Comparison of ENCODE assay signal across 23 mouse cellular contexts in genomic region chr5:139367884-139368458, GRCm38 (mm10). TPM values are rescaled to one million over a fixed set of nuclear protein-coding genes. Genes with fewer than 3 reads are reported as not detected.
DNase-seq lines count a peak whose midpoint lies in the region; ATAC-seq and TF ChIP-seq lines count a peak whose summit lies in the region.
"Had no signal": no experiment of that assay in that cellular context is flagged by ENCODE, and none has a peak within 500 bp of the region (broad histone marks: within the 10 kb centered on the region; RNA-seq: fewer than 3 reads in every experiment).

No protein-coding gene starts in this region.

- peak overlapping the region; percentile 39; the same call in 1 of the 2 replicates for H3K27ac ChIP-seq in kidney, postnatal 0 days
- H3K27ac ChIP-seq in bone marrow, adult 2 months (ENCODE audit: control insufficient read depth, insufficient read depth, low read depth, low read length, poor library complexity): peak overlapping the region; percentile 50
- H3K27ac ChIP-seq in macrophage: peak overlapping the region; percentile 98
- H3K27ac ChIP-seq: embryonic facial prominence, embryonic 15.5 days; liver, embryonic 14.5 days had no signal

- 83% methylated on average over 4 of the region's 4 CpGs for WGBS in kidney, postnatal 0 days
- 62% methylated on average over 4 of the region's 4 CpGs for WGBS in bone marrow, adult 2 months
- 95% methylated on average over 4 of the region's 4 CpGs for WGBS in macrophage (ENCODE audit: missing documents)

- no peak overlapping the region for H3K9ac ChIP-seq in kidney, postnatal 0 days (ENCODE audit: low read depth, low read length)
- H3K9ac ChIP-seq: embryonic facial prominence, embryonic 15.5 days; kidney, embryonic 15.5 days; liver, embryonic 14.5 days had no signal

- ATAC-seq in kidney, postnatal 0 days (replicated peaks; ENCODE audit: low FRiP score, low read depth): no peak
- ATAC-seq: hindbrain, embryonic 16.5 days had no signal

- no peak overlapping the region for H3K4me3 ChIP-seq in kidney, postnatal 0 days (replicated peaks; ENCODE audit: low read depth, low read length)
- H3K4me3 ChIP-seq in bone marrow, adult 2 months (replicated peaks; ENCODE audit: control insufficient read depth, low read depth, low read length): no peak overlapping the region
- no peak overlapping the region for H3K4me3 ChIP-seq in macrophage (ENCODE audit: inconsistent target)
- H3K4me3 ChIP-seq: embryonic facial prominence, embryonic 15.5 days; kidney, embryonic 15.5 days had no signal

- H3K27me3 ChIP-seq in kidney, postnatal 0 days (ENCODE audit: insufficient read depth, low read length): no peaks in the 10 kb centered on the region
- H3K27me3 ChIP-seq: embryonic facial prominence, embryonic 15.5 days; kidney, embryonic 15.5 days had no signal

- H3K4me2 ChIP-seq in kidney, postnatal 0 days (ENCODE audit: low read length): no peak overlapping the region
- H3K4me2 ChIP-seq: embryonic facial prominence, embryonic 15.5 days; kidney, embryonic 15.5 days had no signal

- intact Hi-C loops in heart, postnatal 14 days (cut with DNase I): loop anchor here (2.0 kb wide), 1 partner anchor 15 kb away; no protein-coding TSS in a partner anchor

- peaks cover 48% of the 10 kb centered on the region for H3K79me2 ChIP-seq in macrophage (ENCODE audit: inconsistent target)

- no peak for TF ChIP-seq CTCF in kidney, postnatal 0 days (IDR thresholded peaks at IDR 0.05; ENCODE audit: low read depth)
- TF ChIP-seq CTCF in bone marrow, adult 2 months (IDR thresholded peaks at IDR 0.05; ENCODE audit: control insufficient read depth, insufficient read depth, low read length): no peak

- no peaks in the 10 kb centered on the region for H3K9me3 ChIP-seq in kidney, postnatal 0 days (replicated peaks; ENCODE audit: low read length)
- H3K9me3 ChIP-seq: embryonic facial prominence, embryonic 15.5 days; kidney, embryonic 15.5 days had no signal

- no peak for DNase-seq in kidney, postnatal 0 days (ENCODE audit: low spot score)
- DNase-seq in kidney, postnatal 25 days: no peak
- DNase-seq in CD4-positive helper T cell, adult 2 months (ENCODE audit: low read depth, low spot score): peak; percentile 43
- no peak for DNase-seq in right cerebral cortex, adult 2 months (ENCODE audit: low spot score in 2 of 2)
- no peak for DNase-seq in heart, postnatal 14 days
- DNase-seq: adrenal gland, postnatal 36 days; cerebellum, adult 18-20 months; heart, adult 11 months; layer of hippocampus, adult 9-11 months; lung, postnatal 4 days; midbrain, embryonic 14.5 days; thymus, postnatal 25 days had no signal

- H3K36me3 ChIP-seq in kidney, postnatal 0 days (ENCODE audit: insufficient read depth, low read length): no peaks in the 10 kb centered on the region
- H3K36me3 ChIP-seq in macrophage (ENCODE audit: inconsistent target): no peaks in the 10 kb centered on the region

- peaks cover 30% of the 10 kb centered on the region for H3K4me1 ChIP-seq in kidney, postnatal 0 days (replicated peaks; ENCODE audit: insufficient read depth, low read length)
- H3K4me1 ChIP-seq in bone marrow, adult 2 months (ENCODE audit: control insufficient read depth, insufficient read depth, low read length): peaks cover 19% of the 10 kb centered on the region

- TF ChIP-seq POLR2A in bone marrow, adult 2 months (IDR thresholded peaks at IDR 0.05; ENCODE audit: borderline replicate concordance, control insufficient read depth, low read depth, low read length): no peak

RNA-seq across cellular contexts. Expression of gene Gpr146, which starts 9.5 kb away (rescaled TPM):
- 7.6 and 7.8 TPM in 2 replicates for polyA plus RNA-seq in kidney, postnatal 0 days (2015; fragmentation: Nextera tagmentation; extraction: Ambion mirVana)
- 14.6 and 20.1 TPM in 2 replicates for polyA plus RNA-seq in bone marrow, adult 2 months (2011; ENCODE audit: insufficient read depth, insufficient read length, low replicate concordance, missing spikeins)
- 10 to 100 TPM in 10 of 26 experiments, 1 to 10 TPM in 13, under 1 TPM in 3; 0.91 to 39.6 (median 5.6) TPM for total RNA-seq in macrophage (2018; cell fraction: chromatin; rRNA removed)
- total RNA-seq in macrophage (2018; cell fraction: cytosol; rRNA removed): 10 to 100 TPM in 20 of 26 experiments, 1 to 10 TPM in 6; 3.7 to 41.6 (median 20.4) TPM
- total RNA-seq in macrophage (2018; cell fraction: nucleus; rRNA removed): 10 to 100 TPM in 19 of 26 experiments, 1 to 10 TPM in 7; 4.5 to 63.6 (median 13.4) TPM
- polyA plus RNA-seq in macrophage (2018): 14.0 to 34.3 TPM (median 20.6 TPM) in 3 replicates
- 10 to 100 TPM; 41.8 to 46.5 TPM for total RNA-seq in heart, postnatal 14 days (2021)

RNA-seq across cellular contexts. Expression of gene Cyp2w1, which starts 15.6 kb away (rescaled TPM):
- not detected in 2 replicates for polyA plus RNA-seq in kidney, postnatal 0 days (2015; fragmentation: Nextera tagmentation; extraction: Ambion mirVana)
- not detected in 2 replicates for polyA plus RNA-seq in bone marrow, adult 2 months (2011; ENCODE audit: insufficient read depth, insufficient read length, low replicate concordance, missing spikeins)
- not detected for total RNA-seq in macrophage (2018; cell fraction: chromatin; rRNA removed)
- total RNA-seq in macrophage (2018; cell fraction: cytosol; rRNA removed): not detected
- not detected for total RNA-seq in macrophage (2018; cell fraction: nucleus; rRNA removed)
- polyA plus RNA-seq in macrophage (2018): not detected in 3 replicates
- total RNA-seq in heart, postnatal 14 days (2021): not detected
- total RNA-seq: adrenal gland, postnatal 36 days; left cerebral cortex, postnatal 25 days had no signal
- polyA plus RNA-seq: cortical plate, adult 2 months; forebrain, embryonic 11.5 days; heart, embryonic 16.5 days; hindbrain, embryonic 16.5 days; midbrain, embryonic 14.5 days; neural tube, embryonic 11.5 days had no signal

RNA-seq across cellular contexts. Expression of gene Cox19, which starts 16.8 kb away (rescaled TPM):
- 116 TPM in 2 replicates for polyA plus RNA-seq in kidney, postnatal 0 days (2015; fragmentation: Nextera tagmentation; extraction: Ambion mirVana)
- 27.6 and 39.3 TPM in 2 replicates for polyA plus RNA-seq in bone marrow, adult 2 months (2011; ENCODE audit: insufficient read depth, insufficient read length, low replicate concordance, missing spikeins)
- total RNA-seq in macrophage (2018; cell fraction: chromatin; rRNA removed): 10 to 100 TPM in 20 of 26 experiments, 1 to 10 TPM in 6; 5.3 to 32.5 (median 15.9) TPM
- 10 to 100 TPM; 11.3 to 25.9 (median 21.4) TPM for total RNA-seq in macrophage (2018; cell fraction: cytosol; rRNA removed)
- 10 to 100 TPM in 16 of 26 experiments, 1 to 10 TPM in 10; 4.4 to 19.3 (median 11.4) TPM for total RNA-seq in macrophage (2018; cell fraction: nucleus; rRNA removed)
- 15.7 to 21.8 TPM (median 18.8 TPM) in 3 replicates for polyA plus RNA-seq in macrophage (2018)
- total RNA-seq in heart, postnatal 14 days (2021): 10 to 100 TPM; 78.6 to 85.9 TPM

RNA-seq across cellular contexts. Expression of gene C130050O18Rik, which starts 37.1 kb away (rescaled TPM):
- polyA plus RNA-seq in kidney, postnatal 0 days (2015; fragmentation: Nextera tagmentation; extraction: Ambion mirVana): 1.2 and 1.5 TPM in 2 replicates
- polyA plus RNA-seq in bone marrow, adult 2 months (2011; ENCODE audit: insufficient read depth, insufficient read length, low replicate concordance, missing spikeins): 0.88 and 4.0 TPM in 2 replicates
- total RNA-seq in macrophage (2018; cell fraction: chromatin; rRNA removed): 10 to 100 TPM in 4 of 26 experiments, 1 to 10 TPM in 16, under 1 TPM in 4, not detected in 2; 0.41 to 20.1 (median 4.7) TPM
- 10 to 100 TPM in 5 of 26 experiments, 1 to 10 TPM in 21; 1.4 to 11.9 (median 5.5) TPM for total RNA-seq in macrophage (2018; cell fraction: cytosol; rRNA removed)
- total RNA-seq in macrophage (2018; cell fraction: nucleus; rRNA removed): 10 to 100 TPM in 6 of 26 experiments, 1 to 10 TPM in 19, not detected in 1; 2.1 to 17.8 (median 7.3) TPM
- polyA plus RNA-seq in macrophage (2018): 3.5 to 9.1 TPM (median 7.6 TPM) in 3 replicates
- total RNA-seq in heart, postnatal 14 days (2021): under 1 TPM; 0.74 to 0.80 TPM

RNA-seq across cellular contexts. Expression of gene Adap1, which starts 42.5 kb away (rescaled TPM):
- 6.5 and 6.9 TPM in 2 replicates for polyA plus RNA-seq in kidney, postnatal 0 days (2015; fragmentation: Nextera tagmentation; extraction: Ambion mirVana)
- 12.1 and 26.4 TPM in 2 replicates for polyA plus RNA-seq in bone marrow, adult 2 months (2011; ENCODE audit: insufficient read depth, insufficient read length, low replicate concordance, missing spikeins)
- total RNA-seq in macrophage (2018; cell fraction: chromatin; rRNA removed): 100 to 1,000 TPM in 8 of 26 experiments, 10 to 100 TPM in 18; 22.4 to 143 (median 79.4) TPM
- 10 to 100 TPM; 39.1 to 96.5 (median 65.9) TPM for total RNA-seq in macrophage (2018; cell fraction: cytosol; rRNA removed)
- 100 to 1,000 TPM in 6 of 26 experiments, 10 to 100 TPM in 20; 25.8 to 128 (median 81.1) TPM for total RNA-seq in macrophage (2018; cell fraction: nucleus; rRNA removed)
- 40.4 to 55.9 TPM (median 47.4 TPM) in 3 replicates for polyA plus RNA-seq in macrophage (2018)
- 1 to 10 TPM; 1.5 to 1.6 TPM for total RNA-seq in heart, postnatal 14 days (2021)

Comparison
In these comparisons a context has a peak if more than half of its experiments do, and no peak if none do; other contexts are left out.
1. H3K27ac ChIP-seq: peak in every context shown above with its lines; median percentile 98 in macrophage; 50 in bone marrow, adult 2 months; 39 in kidney, postnatal 0 days.